Mouse (Mus musculus): ENCODE data around the gene Tmem273. TPM values are rescaled to one million over a fixed set of nuclear protein-coding genes. Genes with fewer than 3 reads are reported as not detected.
A peak's percentile ranks its signal among the peaks of the same experiment; 100 is the strongest.

The Tmem273 gene
- total and polyA plus RNA-seq, 2 experiments from 2014 or later, result 0.13 TPM; not detected in 1

DNA sequence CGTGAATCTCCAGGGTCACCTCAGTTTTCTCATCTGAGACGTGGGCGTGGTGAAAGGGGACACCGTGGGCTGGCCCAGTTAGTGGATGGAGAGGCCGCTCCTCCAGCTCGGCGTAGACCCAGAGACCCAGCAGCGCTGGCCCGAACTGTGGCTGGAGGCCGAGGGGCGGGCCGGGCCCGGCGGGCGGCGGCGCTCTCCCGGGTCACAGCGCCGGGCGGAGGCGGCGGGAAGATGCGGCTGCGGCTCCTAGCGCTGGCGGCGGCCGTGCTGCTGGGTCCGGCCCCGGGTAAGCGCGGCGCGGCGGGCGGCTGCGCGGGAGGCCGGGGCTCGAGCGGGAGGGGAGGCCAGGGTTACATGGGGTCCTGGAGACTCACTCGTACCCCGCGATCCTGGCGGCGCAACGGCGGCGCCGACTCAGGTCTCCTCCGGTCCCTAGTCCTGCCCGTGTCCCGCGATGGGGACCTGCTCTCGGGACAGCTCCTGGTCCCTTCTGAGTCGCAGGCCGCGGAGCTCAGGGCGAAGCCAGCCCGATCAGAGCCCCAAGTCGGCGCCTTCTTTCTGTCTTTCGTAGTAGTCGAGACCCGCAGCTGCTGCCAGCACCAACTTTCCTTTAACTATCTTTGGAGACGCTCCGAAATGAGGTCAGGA, 71.0 kb downstream of the Tmem273 start, which contains the start of gene Vstm4:
Gene Vstm4 (plus strand): TSS at position 76 of the 648 bp plus-strand sequence.
- Histone ChIP-seq H3K4me3 (ENCODE audit: low read depth, low read length) (peak within 1 kb of the TSS; percentile 41), H3K9me3 (ENCODE audit: low read length) (no peaks in the 10 kb centered on the region), H3K36me3 (ENCODE audit: insufficient read depth) (no peaks in the 10 kb centered on the region), H3K27ac (ENCODE audit: low read depth, low read length) (no peak within 1 kb of the TSS), H3K9ac (peak within 1 kb of the TSS; percentile 50), H3K4me1 (ENCODE audit: insufficient read depth) (no peaks in the 10 kb centered on the region), H3K27me3 (ENCODE audit: insufficient read depth, low read length) (no peaks in the 10 kb centered on the region), H3K4me2 (ENCODE audit: low read depth) (peak within 1 kb of the TSS; percentile 88)
- 2% methylated on average over 53 of the region's 68 CpGs for WGBS
- ATAC-seq, result peak; percentile 86
- peak; percentile 32 for DNase-seq
- no peak for TF ChIP-seq CTCF (IDR thresholded peaks at IDR 0.05; ENCODE audit: low read depth)

DNA sequence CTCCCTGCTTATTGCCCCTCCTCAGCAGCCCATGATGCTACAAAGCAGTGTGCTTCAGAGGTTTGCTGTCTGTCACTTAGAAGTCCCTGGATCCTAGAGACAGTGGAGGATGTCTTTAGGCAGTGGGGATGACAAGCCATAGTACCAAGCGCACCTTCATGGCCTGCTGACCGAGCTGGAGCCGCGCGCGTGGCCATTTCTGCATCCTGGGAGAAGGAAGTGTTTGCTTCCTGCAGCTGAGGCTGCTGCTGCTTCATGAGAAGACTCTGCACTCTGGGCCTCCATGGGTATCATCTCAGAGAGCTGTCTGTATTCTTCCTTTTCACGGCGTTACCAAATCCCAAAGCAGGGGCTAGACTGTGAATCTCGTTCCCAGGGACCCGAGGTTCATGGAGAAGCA, 72.6 kb downstream of the Tmem273 start:
- H3K9ac ChIP-seq, result no peak overlapping the region
- H3K36me3 ChIP-seq (ENCODE audit: insufficient read depth), result no peaks in the 10 kb centered on the region
- no peaks in the 10 kb centered on the region for H3K4me1 ChIP-seq (ENCODE audit: insufficient read depth)
- no peak overlapping the region for H3K27ac ChIP-seq (ENCODE audit: low read depth, low read length)
- no peak overlapping the region for H3K4me2 ChIP-seq (ENCODE audit: low read depth)
- no peak overlapping the region for H3K4me3 ChIP-seq (ENCODE audit: low read depth, low read length)
- no peak for DNase-seq
- WGBS, result 92% methylated on average over 10 of the region's 10 CpGs
- ATAC-seq, result no peak
- H3K27me3 ChIP-seq (ENCODE audit: insufficient read depth, low read length), result no peaks in the 10 kb centered on the region
- TF ChIP-seq CTCF (IDR thresholded peaks at IDR 0.05; ENCODE audit: low read depth), result no peak
- H3K9me3 ChIP-seq (ENCODE audit: low read length), result no peaks in the 10 kb centered on the region

DNA sequence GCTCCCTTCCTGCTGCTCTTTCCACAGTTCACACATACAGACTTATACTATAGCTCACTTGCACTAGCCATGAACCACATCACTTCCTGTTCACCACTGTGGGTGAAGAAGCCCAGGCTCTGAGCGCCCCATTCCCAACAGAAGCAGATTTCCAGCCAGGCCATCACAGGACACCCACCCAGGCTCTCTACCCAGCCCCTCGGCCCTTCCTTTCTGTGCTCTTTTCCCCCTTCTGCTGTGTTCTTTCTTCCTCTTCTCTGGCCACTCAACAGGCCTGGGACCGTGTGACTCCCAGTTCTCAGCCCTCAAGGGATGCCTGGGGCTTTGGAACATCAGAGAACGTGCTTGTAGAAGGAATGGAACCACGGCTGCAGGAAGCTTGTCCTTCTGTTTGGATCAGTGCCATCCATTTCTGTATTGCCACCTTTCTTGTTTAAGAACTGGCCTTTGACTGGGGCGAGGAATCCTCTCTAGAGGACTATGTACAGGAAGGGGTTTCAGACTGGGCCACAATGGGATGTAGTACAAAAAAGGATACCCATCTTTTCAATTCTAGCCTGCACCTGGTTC, 73.3 kb downstream of the Tmem273 start:
- Histone ChIP-seq H3K4me3 (ENCODE audit: low read depth, low read length) (no peak overlapping the region), H3K36me3 (ENCODE audit: insufficient read depth) (no peaks in the 10 kb centered on the region), H3K4me2 (ENCODE audit: low read depth) (no peak overlapping the region), H3K9me3 (ENCODE audit: low read length) (no peaks in the 10 kb centered on the region), H3K27me3 (ENCODE audit: insufficient read depth, low read length) (no peaks in the 10 kb centered on the region), H3K27ac (ENCODE audit: low read depth, low read length) (no peak overlapping the region), H3K9ac (no peak overlapping the region), H3K4me1 (ENCODE audit: insufficient read depth) (no peaks in the 10 kb centered on the region)
- WGBS, result 73% methylated on average over 6 of the region's 6 CpGs
- ATAC-seq (no peak), DNase-seq (no peak)
- no peak for TF ChIP-seq CTCF (IDR thresholded peaks at IDR 0.05; ENCODE audit: low read depth)

DNA sequence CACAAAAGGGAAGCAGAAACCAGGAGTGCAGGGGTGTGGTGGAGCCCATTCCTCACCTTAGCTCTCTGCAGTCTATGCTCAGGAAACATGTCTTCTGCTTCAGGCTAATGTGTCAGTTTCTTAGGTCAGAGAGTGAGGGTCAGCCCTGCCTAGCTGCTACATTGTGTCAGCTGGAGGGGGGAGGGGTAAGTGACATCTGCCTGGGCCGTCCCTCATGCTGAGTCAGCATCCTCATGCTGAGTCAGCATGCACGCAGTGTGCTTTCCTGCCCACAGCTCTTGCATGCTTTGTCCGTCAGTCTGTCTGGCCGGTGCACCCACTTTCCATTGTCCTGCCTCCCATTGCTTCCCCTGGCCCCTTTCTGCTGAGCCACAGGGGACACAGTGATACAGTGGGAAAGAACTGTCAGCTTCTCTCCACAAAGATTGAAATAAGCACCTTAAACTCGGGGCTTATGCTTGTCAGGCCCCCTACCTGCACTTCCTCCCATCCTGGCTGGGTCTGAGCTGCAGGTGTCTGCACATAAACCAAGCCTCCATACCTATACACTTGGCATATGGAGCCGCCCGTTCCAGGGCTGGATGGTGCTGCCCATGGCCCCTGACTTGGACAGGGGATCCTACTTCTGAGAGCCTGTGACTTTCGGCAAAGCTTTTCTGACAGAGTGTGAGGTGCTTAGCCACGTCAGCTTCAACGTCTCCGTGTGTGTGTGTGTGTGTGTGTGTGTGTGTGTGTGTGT, 74.2 kb downstream of the Tmem273 start:
- DNase-seq, result no peak
- no peak overlapping the region for H3K4me2 ChIP-seq (ENCODE audit: low read depth)
- H3K9me3 ChIP-seq (ENCODE audit: low read length), result no peaks in the 10 kb centered on the region
- no peak overlapping the region for H3K4me3 ChIP-seq (ENCODE audit: low read depth, low read length)
- H3K4me1 ChIP-seq (ENCODE audit: insufficient read depth), result no peaks in the 10 kb centered on the region
- WGBS, result 67% methylated on average over 11 of the region's 11 CpGs
- TF ChIP-seq CTCF (IDR thresholded peaks at IDR 0.05; ENCODE audit: low read depth), result no peak
- no peaks in the 10 kb centered on the region for H3K36me3 ChIP-seq (ENCODE audit: insufficient read depth)
- H3K27me3 ChIP-seq (ENCODE audit: insufficient read depth, low read length), result no peaks in the 10 kb centered on the region
- no peak for ATAC-seq
- H3K9ac ChIP-seq, result no peak overlapping the region
- H3K27ac ChIP-seq (ENCODE audit: low read depth, low read length), result no peak overlapping the region

DNA sequence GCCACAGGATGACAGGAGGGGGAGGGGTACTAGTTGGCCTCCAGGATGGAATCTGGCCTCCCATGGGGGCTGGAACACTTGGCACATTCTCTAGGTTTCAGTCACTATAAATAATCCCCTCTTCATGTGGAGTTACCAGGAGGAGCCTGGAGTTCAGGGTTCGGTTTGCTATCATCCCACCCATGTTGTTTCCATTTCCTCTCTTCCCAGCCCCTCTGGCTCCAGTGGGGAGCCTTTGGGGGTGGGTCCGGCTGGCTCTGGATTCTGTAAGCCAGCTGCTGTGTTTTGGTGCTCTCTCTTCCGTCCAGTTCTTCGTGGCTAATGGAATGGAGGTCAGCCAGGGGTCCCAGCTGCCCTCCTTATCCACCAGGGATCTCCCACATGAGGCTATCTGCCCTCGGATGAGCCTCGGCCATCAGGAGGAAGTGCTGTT, 75.4 kb downstream of the Tmem273 start:
- 40% methylated on average over 6 of the region's 6 CpGs for WGBS
- H3K4me1 ChIP-seq (ENCODE audit: insufficient read depth), result no peaks in the 10 kb centered on the region
- DNase-seq, result no peak
- no peak overlapping the region for H3K4me2 ChIP-seq (ENCODE audit: low read depth)
- no peak for ATAC-seq
- no peak for TF ChIP-seq CTCF (IDR thresholded peaks at IDR 0.05; ENCODE audit: low read depth)
- H3K36me3 ChIP-seq (ENCODE audit: insufficient read depth), result no peaks in the 10 kb centered on the region
- H3K9ac ChIP-seq, result no peak overlapping the region
- no peak overlapping the region for H3K4me3 ChIP-seq (ENCODE audit: low read depth, low read length)
- no peaks in the 10 kb centered on the region for H3K9me3 ChIP-seq (ENCODE audit: low read length)
- no peak overlapping the region for H3K27ac ChIP-seq (ENCODE audit: low read depth, low read length)
- H3K27me3 ChIP-seq (ENCODE audit: insufficient read depth, low read length), result no peaks in the 10 kb centered on the region

DNA sequence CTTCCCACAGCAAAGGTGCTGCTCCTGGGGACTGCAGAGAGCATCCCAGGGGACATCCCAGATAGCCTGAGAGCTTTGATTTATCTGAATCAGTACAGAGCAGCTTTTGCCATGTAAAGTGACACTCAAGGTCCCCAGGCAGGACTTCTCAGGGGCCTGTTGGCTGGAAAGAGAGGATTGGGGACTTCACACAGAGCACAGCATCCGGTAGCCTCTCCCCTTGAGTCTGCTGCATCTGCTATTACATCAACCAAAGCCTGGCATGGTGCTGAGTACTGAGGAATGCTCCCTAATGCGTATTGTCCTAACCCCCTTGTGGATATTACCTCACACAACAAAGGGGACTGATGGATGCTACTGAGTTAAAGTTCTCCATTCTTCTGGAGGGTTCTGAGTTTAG, 75.9 kb downstream of the Tmem273 start:
- H3K4me3 ChIP-seq (ENCODE audit: low read depth, low read length), result no peak overlapping the region
- TF ChIP-seq CTCF (IDR thresholded peaks at IDR 0.05; ENCODE audit: low read depth), result no peak
- H3K27ac ChIP-seq (ENCODE audit: low read depth, low read length), result no peak overlapping the region
- no peaks in the 10 kb centered on the region for H3K36me3 ChIP-seq (ENCODE audit: insufficient read depth)
- H3K9me3 ChIP-seq (ENCODE audit: low read length), result no peaks in the 10 kb centered on the region
- DNase-seq, result no peak
- H3K4me2 ChIP-seq (ENCODE audit: low read depth), result no peak overlapping the region
- ATAC-seq, result no peak
- no peaks in the 10 kb centered on the region for H3K4me1 ChIP-seq (ENCODE audit: insufficient read depth)
- H3K9ac ChIP-seq, result no peak overlapping the region
- H3K27me3 ChIP-seq (ENCODE audit: insufficient read depth, low read length), result no peaks in the 10 kb centered on the region
- WGBS, result 32% methylated on average over 2 of the region's 2 CpGs

DNA sequence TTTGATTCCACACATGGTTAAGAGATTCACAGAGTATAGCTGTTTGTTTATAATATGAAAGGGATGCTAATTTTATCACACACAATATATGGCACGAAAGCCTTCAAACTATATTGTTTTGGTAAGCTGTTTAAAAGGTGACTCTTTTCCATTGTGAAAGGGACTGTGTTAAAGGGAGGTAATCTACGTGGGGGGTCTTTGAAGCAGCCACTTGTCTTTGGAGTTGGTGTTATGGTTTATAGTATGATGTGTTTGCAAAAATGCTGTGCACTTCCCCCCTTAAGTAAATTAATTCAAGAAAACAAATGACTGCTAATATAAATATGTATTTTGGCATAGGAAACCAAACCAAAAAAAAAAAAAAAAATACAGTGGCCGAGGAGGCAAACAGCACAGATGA, 79.6 kb downstream of the Tmem273 start:
- Histone ChIP-seq H3K4me2 (ENCODE audit: low read depth) (no peak overlapping the region), H3K4me3 (ENCODE audit: low read depth, low read length) (no peak overlapping the region), H3K4me1 (ENCODE audit: insufficient read depth) (no peaks in the 10 kb centered on the region), H3K27me3 (ENCODE audit: insufficient read depth, low read length) (no peaks in the 10 kb centered on the region), H3K9me3 (ENCODE audit: low read length) (no peaks in the 10 kb centered on the region), H3K9ac (no peak overlapping the region), H3K27ac (ENCODE audit: low read depth, low read length) (no peak overlapping the region), H3K36me3 (ENCODE audit: insufficient read depth) (no peaks in the 10 kb centered on the region)
- DNase-seq (no peak), ATAC-seq (no peak)
- TF ChIP-seq CTCF (IDR thresholded peaks at IDR 0.05; ENCODE audit: low read depth), result no peak
- 76% methylated on average over 3 of the region's 3 CpGs for WGBS

Other genes starting within 250 kb of the Tmem273 start
- 0.05 and 0.23 TPM in 2 replicates for gene Prrxl1, start 186.6 kb upstream of the Tmem273 start, total RNA-seq (2014; rRNA removed)
- gene Prrxl1, start 186.6 kb upstream of the Tmem273 start, polyA plus RNA-seq (2015; fragmentation: Nextera tagmentation; extraction: Ambion mirVana), result 0.10 and 0.13 TPM in 2 replicates
- under 0.01 TPM in 1 of 2 replicates, not detected in the other for gene 3425401B19Rik, start 100.7 kb upstream of the Tmem273 start, total RNA-seq (2014; rRNA removed)
- not detected in 2 replicates for gene 3425401B19Rik, start 100.7 kb upstream of the Tmem273 start, polyA plus RNA-seq (2015; fragmentation: Nextera tagmentation; extraction: Ambion mirVana)
- not detected in 2 replicates for gene Fam170b, start 48.0 kb downstream of the Tmem273 start, total RNA-seq (2014; rRNA removed)
- not detected in 2 replicates for gene Fam170b, start 48.0 kb downstream of the Tmem273 start, polyA plus RNA-seq (2015; fragmentation: Nextera tagmentation; extraction: Ambion mirVana)
- 7.0 and 8.9 TPM in 2 replicates for gene Vstm4, start 70.8 kb downstream of the Tmem273 start, total RNA-seq (2014; rRNA removed)
- gene Vstm4, start 70.8 kb downstream of the Tmem273 start, polyA plus RNA-seq (2015; fragmentation: Nextera tagmentation; extraction: Ambion mirVana), result 8.2 and 8.5 TPM in 2 replicates
- 0.31 and 2.4 TPM in 2 replicates for gene Lrrc18, start 205.4 kb downstream of the Tmem273 start, total RNA-seq (2014; rRNA removed)
- 0.46 and 0.74 TPM in 2 replicates for gene Lrrc18, start 205.4 kb downstream of the Tmem273 start, polyA plus RNA-seq (2015; fragmentation: Nextera tagmentation; extraction: Ambion mirVana)

All from forebrain, postnatal 0 days (tissue).